Mouse (Mus musculus) Patski (cell line): Measurements from ENCODE around the gene Flii. TPM values are rescaled to one million over a fixed set of nuclear protein-coding genes. Genes with fewer than 3 reads are reported as not detected.
A peak's percentile ranks its signal among the peaks of the same experiment; 100 is the strongest.

Experiments
- ATAC-seq: fragments of 100-300 bp; one replicate; pipeline ENCODE4 v1.8.0; 2021
- CTCF ChIA-PET: fragments of 350-600 bp; sonication (Branson Sonifier 250); formaldehyde crosslinking; loops from one replicate; lab custom pipeline; 2022; ENCODE audit warnings: inconsistent platforms; lab: Charles Lee
- POLR2A ChIA-PET: fragments of 350-600 bp; sonication (Branson Sonifier 250); formaldehyde crosslinking; loops from one replicate; lab custom pipeline; 2022; ENCODE audit warnings: antibody characterized with exemption, inconsistent platforms; lab: Charles Lee
- DNase-seq: peaks from one replicate; pipeline ENCODE4 v3.0.0-alpha.2; 2011; ENCODE audit warnings: low read depth, low spot score
- H3K27me3 ChIP-seq: fragments of 371-371 bp; one replicate; pipeline ENCODE4 v1.5.1; 2021
- CTCF ChIP-seq: fragments of 100-300 bp; IDR thresholded peaks from one replicate; pipeline ENCODE4 v1.5.1; 2021
- in situ Hi-C: fragments of 300-500 bp; cut with MboI; formaldehyde crosslinking; loops from 3 replicates; pipeline ENCODE4 v1.11.1; 2018; ENCODE audit warnings: low pct_unique_long_range_greater_than_20kb, mixed read lengths
- polyA plus RNA-seq: library from polyadenylated mRNA; unstranded; gene quantifications from one replicate; pipeline ENCODE4 v1.2.3, GENCODE M21; 2021

Flii gene
- polyA plus RNA-seq, 1 experiment from 2014 or later: 118 TPM

DNA sequence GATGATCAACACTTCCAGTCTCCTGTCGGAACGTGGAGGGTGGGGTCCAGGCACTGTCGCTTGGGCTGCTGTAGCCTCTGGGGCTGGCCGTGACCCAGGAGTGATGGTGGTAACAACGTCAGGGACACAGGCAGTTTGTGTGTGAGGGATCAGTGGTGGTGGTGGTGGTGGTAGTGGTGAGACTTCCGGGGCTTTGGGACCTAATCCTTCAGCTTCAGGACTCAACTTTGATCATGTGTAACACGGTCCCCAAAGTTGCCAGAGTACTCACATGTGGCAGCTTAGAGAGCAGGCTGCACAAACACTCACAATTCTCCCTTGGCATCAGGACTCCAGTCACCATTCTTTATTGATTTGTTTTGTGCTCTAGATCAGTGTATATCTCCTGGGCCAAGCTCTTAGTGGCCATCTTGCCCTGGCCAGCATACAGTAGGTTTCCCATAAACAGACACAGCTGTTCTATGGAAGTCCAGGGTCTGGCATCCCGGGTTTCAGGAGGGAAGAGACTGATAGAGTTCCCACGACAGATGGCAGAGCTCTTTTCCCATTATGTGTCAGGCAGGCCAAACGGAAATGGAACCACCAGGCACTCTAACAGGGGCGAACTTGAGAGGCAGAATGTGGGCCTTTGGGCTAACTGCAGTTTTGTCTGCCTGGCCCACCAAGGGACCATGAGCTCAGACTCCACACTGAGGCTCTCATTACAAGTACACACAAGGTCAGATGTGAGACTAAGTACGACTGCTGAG is 503 bp upstream of the Flii start:
- no peaks in the 10 kb centered on the region for H3K27me3 ChIP-seq
- DNase-seq (no peak), ATAC-seq (no peak)
- ChIA-PET CTCF (interaction anchor here (1.1 to 2.0 kb wide), 4 partner anchors 9 to 29 kb away, joined by 5 to 8 read pairs (median 6); partner anchors contain the start of gene Llgl1), POLR2A (interaction anchor here (0.5 to 1.2 kb wide), 4 partner anchors 23 to 345 kb away, joined by 3 to 6 read pairs (median 3); no protein-coding TSS in a partner anchor)
- in situ Hi-C loops: loop anchor here (10.0 kb wide), 1 partner anchor 107 kb away; the partner anchor contains the start of gene Dhrs7b
- no peak for TF ChIP-seq CTCF

DNA sequence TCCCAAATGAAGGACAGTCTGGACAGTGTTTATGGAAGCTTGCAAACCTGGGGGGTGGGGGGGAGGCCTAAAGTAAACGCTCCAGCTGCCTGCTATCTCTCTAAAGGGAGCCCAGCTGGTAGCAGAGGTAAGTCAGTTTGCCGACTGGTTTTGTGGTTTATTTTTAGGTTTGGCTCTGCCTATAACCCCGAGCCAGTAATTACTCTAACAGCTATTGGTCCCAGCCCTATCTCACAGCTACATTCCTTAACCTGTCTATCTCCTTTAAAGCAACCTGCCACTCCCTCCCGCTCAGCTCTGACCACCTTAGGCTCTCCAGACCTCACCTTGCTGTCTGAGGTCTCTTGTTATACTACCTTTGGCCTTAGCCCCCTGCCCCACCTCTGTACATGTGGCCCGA is 7.8 kb downstream of the Flii start:
- H3K27me3 ChIP-seq: no peaks in the 10 kb centered on the region
- in situ Hi-C loops: no loop called here
- TF ChIP-seq CTCF: no peak
- no peak for ATAC-seq
- ChIA-PET CTCF (interaction anchor here (2.7 kb wide), 1 partner anchor 9 kb away, joined by 8 read pairs; the partner anchor contains the start of gene Mief2), POLR2A (interaction anchor here (0.7 kb wide), 1 partner anchor 15 kb away, joined by 3 read pairs; no protein-coding TSS in a partner anchor)
- DNase-seq: no peak

DNA sequence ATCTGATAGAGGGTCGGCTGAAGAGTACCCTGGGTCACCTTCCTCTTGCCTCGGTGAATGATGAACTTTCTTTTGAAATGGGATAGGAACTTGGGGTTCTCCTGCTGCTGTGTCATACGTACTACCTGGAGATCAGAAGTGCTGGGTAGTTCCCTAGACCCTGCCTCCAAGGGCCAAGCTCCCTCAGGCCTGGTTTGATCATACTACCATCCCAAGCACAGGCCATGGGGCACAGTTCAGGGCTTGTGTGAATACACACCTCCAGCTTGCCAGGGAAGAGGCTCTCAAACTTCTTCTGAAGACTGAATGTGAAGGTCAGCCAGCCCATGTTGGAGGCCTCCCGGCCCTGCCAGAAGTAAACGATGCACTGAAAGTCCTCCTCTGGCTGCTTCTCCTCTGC is 11.2 kb downstream of the Flii start:
- H3K27me3 ChIP-seq: no peaks in the 10 kb centered on the region
- ChIA-PET POLR2A (no interaction called here), CTCF (interaction anchor here (1.0 to 2.4 kb wide), 2 partner anchors 9 to 19 kb away, joined by 3 to 5 read pairs; no protein-coding TSS in a partner anchor)
- no peak for ATAC-seq
- no peak for DNase-seq
- no peak for TF ChIP-seq CTCF
- in situ Hi-C loops: no loop called here

DNA sequence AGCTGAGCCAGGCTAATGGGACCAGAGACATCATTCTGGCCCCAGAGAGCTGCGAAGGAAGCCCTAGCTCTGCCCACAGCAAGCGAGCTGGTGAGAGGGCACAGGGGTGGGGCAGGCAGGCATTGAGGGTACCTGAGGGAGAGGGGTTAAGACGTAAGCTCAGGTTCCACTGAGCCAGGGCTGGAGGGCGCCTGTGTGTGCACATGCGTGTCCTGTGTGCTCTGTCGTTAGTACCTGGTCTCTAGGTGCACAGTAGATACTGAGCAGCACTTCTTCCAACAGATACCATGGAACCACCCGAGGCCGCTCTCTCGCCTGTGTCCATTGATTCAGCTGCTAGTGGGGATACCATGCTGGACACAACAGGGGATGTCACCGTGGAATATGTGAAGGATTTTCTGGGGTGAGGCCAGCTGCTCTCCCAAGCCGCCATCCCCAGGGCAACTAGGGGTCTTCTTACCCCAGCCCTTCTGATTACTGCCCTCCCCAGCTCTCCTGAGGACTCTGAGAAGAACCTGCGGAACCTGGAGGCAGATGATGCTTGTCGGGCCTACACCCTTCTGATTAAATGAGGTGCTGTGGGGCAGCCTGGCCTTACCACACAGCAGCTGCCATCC is 14.3 kb downstream of the Flii start:
- POLR2A ChIA-PET: interaction anchor here (0.9 kb wide), 1 partner anchor 14 kb away, joined by 3 read pairs; no protein-coding TSS in a partner anchor
- DNase-seq (no peak), ATAC-seq (no peak)
- H3K27me3 ChIP-seq: no peaks in the 10 kb centered on the region
- CTCF ChIA-PET: interaction anchor here (1.1 kb wide), 1 partner anchor 115 kb away, joined by 3 read pairs; no protein-coding TSS in a partner anchor
- no peak for TF ChIP-seq CTCF
- in situ Hi-C loops: no loop called here

DNA sequence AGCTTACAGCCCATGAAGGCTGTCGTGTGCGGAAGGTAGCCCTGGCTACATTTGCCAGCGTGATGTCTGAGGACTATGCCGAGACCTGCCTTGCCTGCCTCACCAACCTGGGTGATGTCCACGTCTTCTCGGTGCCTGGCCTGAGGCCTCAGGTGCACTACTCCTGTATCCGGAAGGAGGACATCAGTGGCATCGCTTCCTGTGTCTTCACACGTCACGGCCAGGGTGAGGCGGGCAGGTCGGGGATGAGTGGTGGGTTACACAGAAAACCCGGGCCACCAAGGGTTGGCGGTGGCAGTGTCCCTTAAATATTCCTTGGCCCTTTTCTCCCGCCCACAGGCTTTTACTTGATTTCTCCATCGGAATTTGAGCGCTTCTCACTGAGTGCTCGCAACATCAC is 15.0 kb downstream of the Flii start:
- no peak for TF ChIP-seq CTCF
- no peaks in the 10 kb centered on the region for H3K27me3 ChIP-seq
- in situ Hi-C loops: no loop called here
- DNase-seq (no peak), ATAC-seq (no peak)
- ChIA-PET POLR2A (no interaction called here), CTCF (no interaction called here)

DNA sequence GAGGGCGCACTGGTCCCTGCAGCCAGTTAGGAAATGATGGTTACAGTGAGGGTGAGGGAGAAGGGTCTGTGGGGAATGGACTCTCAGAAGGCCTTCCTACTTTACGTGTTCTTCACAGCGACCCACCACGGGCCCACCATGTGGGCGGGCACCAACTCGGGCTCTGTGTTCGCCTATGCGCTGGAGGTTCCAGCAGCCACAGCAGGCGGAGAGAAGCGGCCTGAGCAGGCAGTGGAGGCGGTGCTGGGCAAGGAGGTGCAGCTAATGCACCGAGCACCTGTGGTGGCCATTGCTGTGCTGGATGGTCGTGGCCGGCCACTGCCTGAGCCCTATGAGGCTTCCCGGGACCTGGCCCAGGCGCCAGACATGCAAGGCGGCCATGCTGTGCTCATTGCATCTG is 15.8 kb downstream of the Flii start:
- ChIA-PET CTCF (no interaction called here), POLR2A (interaction anchor here (0.5 kb wide), 1 partner anchor 702 kb away, joined by 3 read pairs; no protein-coding TSS in a partner anchor)
- no peak for TF ChIP-seq CTCF
- no peaks in the 10 kb centered on the region for H3K27me3 ChIP-seq
- in situ Hi-C loops: no loop called here
- ATAC-seq: no peak
- DNase-seq: no peak

DNA sequence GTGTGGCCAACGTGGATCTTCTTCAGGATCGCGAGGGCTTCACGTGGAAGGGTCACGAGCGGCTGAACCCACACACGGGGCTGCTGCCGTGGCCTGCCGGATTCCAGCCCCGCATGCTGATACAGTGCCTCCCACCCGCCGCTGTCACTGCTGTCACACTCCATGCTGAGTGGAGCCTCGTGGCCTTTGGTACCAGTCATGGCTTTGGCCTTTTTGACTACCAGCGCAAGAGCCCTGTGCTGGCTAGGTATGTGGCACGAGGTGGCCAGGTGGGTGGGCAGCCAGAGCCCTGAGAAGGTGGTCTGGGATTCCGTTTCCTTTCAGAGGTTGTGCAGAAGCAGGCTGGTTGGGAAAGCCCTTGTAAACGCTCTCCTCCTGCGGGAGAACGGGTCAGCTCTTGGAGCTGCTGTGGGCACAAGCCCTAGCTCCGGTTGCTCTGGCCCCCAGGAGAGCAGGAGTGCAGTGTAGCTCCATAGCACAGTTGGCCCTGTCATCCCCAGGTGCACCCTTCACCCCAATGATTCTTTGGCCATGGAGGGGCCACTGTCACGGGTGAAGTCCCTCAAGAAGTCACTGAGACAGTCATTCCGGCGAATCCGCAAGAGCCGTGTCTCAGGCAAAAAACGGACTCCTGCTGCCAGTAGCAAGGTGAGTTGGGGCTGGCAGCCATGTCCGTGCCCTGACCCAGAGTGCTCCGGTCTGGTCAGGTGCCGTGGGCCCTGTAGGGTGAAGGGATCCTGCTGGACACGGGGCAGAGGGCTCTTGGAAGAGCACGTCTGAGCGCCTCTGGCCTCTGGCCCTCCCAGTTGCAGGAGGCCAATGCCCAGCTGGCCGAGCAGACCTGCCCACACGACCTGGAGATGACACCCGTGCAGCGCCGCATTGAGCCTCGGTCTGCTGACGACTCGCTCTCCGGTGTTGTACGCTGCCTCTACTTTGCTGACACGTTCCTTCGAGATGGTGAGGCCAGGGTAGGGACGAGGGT is 17.3 kb downstream of the Flii start:
- TF ChIP-seq CTCF: no peak
- no peak for ATAC-seq

DNA sequence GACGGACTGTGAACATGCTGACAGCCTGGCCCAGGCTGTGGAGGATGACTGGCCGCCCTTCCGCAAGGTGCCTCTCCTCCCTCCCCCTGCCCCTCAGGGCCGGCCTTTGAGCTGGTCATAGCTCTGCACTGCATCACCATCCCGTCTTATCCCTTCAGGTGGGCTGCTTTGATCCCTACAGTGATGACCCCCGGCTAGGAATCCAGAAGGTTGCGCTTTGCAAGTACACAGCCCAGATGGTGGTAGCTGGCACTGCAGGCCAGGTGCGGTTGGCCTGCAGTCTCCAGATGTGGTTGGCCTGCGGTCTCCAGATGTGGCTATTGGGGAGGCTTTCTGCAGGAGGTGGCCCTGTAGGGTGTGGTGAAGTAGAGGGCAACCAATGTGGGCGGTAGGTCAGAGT is 18.4 kb downstream of the Flii start:
- in situ Hi-C loops: no loop called here
- no peak for TF ChIP-seq CTCF
- no peaks in the 10 kb centered on the region for H3K27me3 ChIP-seq
- POLR2A ChIA-PET: interaction anchor here (0.6 to 0.9 kb wide), 2 partner anchors 9 to 171 kb away, joined by 3 to 4 read pairs; partner anchors contain the start of gene Llgl1
- no peak for ATAC-seq
- no peak for DNase-seq
- CTCF ChIA-PET: interaction anchor here (1.8 kb wide), 1 partner anchor 17 kb away, joined by 5 read pairs; no protein-coding TSS in a partner anchor

More for the DNA sequence above, 17.3 kb downstream of the Flii start:
- ChIA-PET CTCF (interaction anchor here (1.8 kb wide), 1 partner anchor 16 kb away, joined by 5 read pairs; no protein-coding TSS in a partner anchor), POLR2A (interaction anchor here (1.2 kb wide), 1 partner anchor 9 kb away, joined by 3 read pairs; no protein-coding TSS in a partner anchor)
- no peak for DNase-seq
- in situ Hi-C loops: no loop called here
- no peaks in the 10 kb centered on the region for H3K27me3 ChIP-seq

DNA sequence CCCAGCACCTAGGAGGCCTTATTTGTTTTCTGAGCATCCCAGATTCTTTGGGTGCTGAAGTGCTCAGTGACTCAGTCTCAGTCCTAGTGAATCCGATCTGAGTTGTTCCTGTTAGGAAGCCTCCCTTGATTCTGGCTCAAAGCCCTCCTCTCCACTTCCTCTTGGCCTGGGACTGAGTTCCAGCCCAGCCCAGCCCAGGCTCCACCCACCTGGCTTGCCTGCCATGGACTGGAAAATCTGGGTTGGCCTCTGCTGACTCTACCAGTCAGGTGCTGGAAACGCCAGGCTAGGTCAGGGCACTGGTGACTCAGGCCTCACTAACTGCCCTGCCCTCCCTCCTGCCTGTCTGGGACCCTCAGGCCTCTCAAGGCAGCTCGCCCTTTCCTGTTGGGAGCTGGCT is 19.4 kb downstream of the Flii start:
- H3K27me3 ChIP-seq: no peaks in the 10 kb centered on the region
- peak; percentile 71 for DNase-seq
- peak; percentile 82 for ATAC-seq
- CTCF ChIA-PET: interaction anchor here (1.7 kb wide), 1 partner anchor 120 kb away, joined by 5 read pairs; no protein-coding TSS in a partner anchor
- in situ Hi-C loops: no loop called here
- TF ChIP-seq CTCF: no peak
- POLR2A ChIA-PET: interaction anchor here (0.9 to 1.5 kb wide), 2 partner anchors 9 to 19 kb away, joined by 3 to 5 read pairs; partner anchors contain the start of genes Flii and Llgl1
